Mouse (Mus musculus) fibroblast of lung, adult 2 months (primary cell): Measurements from ENCODE around the gene Hs3st3a1.

Experiments
- DNase-seq: peaks from one replicate; pipeline ENCODE4 v3.0.0-alpha.2; 2011; ENCODE audit warnings: low read depth

The Hs3st3a1 gene

DNA sequence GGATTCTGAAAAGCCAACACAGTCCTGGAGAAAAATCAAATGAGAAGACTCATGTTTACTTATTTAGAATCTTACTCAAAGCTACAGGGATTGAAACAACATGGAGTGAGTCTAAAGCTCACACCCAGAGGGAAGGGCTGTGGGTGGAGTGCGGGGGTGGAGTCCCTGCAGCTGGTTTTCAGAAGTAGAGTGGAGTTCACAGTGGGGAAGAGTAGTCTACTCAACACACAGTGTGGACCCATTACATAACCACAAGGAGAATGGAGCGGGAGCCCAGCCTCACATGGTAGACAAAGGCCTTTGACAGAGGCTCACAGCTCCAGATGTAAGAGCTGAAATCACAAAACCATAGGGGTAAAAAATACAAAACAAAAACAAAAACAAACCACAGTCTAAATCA, 123.2 kb downstream of the Hs3st3a1 start:
- no peak for DNase-seq

DNA sequence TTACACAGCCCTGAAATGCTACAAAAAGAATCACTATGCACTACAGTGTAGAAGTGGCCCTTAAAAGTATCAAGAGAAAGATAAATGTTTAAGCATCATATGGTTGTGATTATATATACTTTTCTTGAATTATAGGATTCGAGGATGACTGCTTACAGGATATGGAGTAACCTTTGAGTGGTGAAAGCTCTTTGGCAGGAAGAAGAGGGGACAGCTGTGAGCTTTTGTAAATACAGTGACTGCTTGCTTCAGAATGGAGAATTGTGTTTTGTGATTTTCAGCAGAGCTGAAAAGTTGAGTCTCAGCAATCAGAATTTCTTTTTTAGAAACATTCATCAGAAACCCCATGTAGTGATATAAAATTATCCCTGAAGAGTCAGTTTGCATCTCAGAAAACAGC, 124.3 kb downstream of the Hs3st3a1 start:
- no peak for DNase-seq

DNA sequence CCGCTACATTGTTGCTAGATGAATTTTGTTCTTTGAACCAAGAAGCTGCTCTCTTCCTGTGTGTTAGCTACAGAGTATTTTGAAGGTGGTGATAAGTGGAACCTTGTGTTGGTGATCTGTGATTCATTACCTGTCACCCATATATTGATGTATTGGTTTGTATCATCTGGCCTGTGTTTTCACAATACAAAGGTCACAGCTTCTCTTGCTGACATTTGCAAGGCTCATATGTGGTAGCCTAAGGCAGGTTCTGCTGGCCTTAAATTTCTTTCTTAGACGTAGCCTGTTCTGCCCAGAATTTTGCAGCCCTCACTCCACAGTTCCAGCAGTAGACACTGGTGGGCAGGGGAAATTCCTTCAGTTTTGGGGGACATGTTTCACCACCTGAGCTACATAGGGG, 125.3 kb downstream of the Hs3st3a1 start:
- DNase-seq, result no peak

DNA sequence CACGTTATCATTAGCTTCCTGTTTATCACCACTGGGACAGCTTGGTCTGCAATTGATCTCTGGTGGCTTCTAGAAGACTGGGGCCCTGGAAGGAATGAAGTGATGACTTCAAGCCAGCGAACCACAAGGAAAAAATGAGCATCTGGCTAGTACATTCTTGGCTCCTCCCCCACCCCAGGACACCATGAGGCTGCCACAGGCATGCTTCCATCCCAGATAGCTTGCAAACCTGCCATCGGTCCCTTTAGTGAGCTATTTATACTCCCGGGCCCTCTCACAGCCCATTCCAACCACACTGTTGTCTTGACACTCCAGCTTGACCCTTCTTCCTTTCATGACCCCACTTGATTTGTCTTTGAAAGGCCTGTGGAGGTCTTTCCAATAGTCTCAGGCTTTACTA, 127.6 kb downstream of the Hs3st3a1 start:
- no peak for DNase-seq
